Comparison of ENCODE assay signal across 29 mouse cellular contexts in genomic region chr5:8681166-8681565, GRCm38 (mm10). TPM values are rescaled to one million over a fixed set of nuclear protein-coding genes. Genes with fewer than 3 reads are reported as not detected.
DNase-seq lines count a peak whose midpoint lies in the region; ATAC-seq and TF ChIP-seq lines count a peak whose summit lies in the region.
"Had no signal": no experiment of that assay in that cellular context is flagged by ENCODE, and none has a peak within 500 bp of the region (broad histone marks: within the 10 kb centered on the region; RNA-seq: fewer than 3 reads in every experiment).

No protein-coding gene starts in this region.

- peaks cover 3% of the 10 kb centered on the region; the same call in 1 of the 2 replicates for H3K4me1 ChIP-seq in kidney, adult 2 months (ENCODE audit: control insufficient read depth, insufficient read depth, low read length)
- H3K4me1 ChIP-seq: embryonic facial prominence, embryonic 13.5 days; forebrain, embryonic 10.5 days; forebrain, embryonic 15.5 days; heart, embryonic 13.5 days; hindbrain, embryonic 10.5 days; hindbrain, embryonic 15.5 days; intestine, embryonic 15.5 days; limb, embryonic 13.5 days; midbrain, embryonic 13.5 days; neural tube, embryonic 13.5 days had no signal

- H3K36me3 ChIP-seq in kidney, adult 2 months (ENCODE audit: control insufficient read depth, insufficient read depth, low read length): no peaks in the 10 kb centered on the region
- H3K36me3 ChIP-seq: embryonic facial prominence, embryonic 13.5 days; forebrain, embryonic 10.5 days; forebrain, embryonic 15.5 days; heart, embryonic 13.5 days; hindbrain, embryonic 10.5 days; hindbrain, embryonic 15.5 days; intestine, embryonic 15.5 days; limb, embryonic 13.5 days; midbrain, embryonic 13.5 days; neural tube, embryonic 13.5 days had no signal

- H3K27ac ChIP-seq in kidney, adult 2 months (ENCODE audit: insufficient read depth, low read depth, low read length): no peak overlapping the region
- no peak overlapping the region for H3K27ac ChIP-seq in gastrocnemius, adult 2 months
- H3K27ac ChIP-seq: embryonic facial prominence, embryonic 13.5 days; forebrain, embryonic 10.5 days; forebrain, embryonic 15.5 days; heart, embryonic 13.5 days; hindbrain, embryonic 10.5 days; hindbrain, embryonic 15.5 days; intestine, embryonic 15.5 days; limb, embryonic 13.5 days; midbrain, embryonic 13.5 days; neural tube, embryonic 13.5 days had no signal

- no peak overlapping the region for H3K4me3 ChIP-seq in kidney, adult 2 months (ENCODE audit: insufficient read depth, low read depth, low read length)
- no peak overlapping the region for H3K4me3 ChIP-seq in gastrocnemius, adult 2 months
- H3K4me3 ChIP-seq: embryonic facial prominence, embryonic 13.5 days; forebrain, embryonic 10.5 days; forebrain, embryonic 15.5 days; heart, embryonic 13.5 days; hindbrain, embryonic 10.5 days; hindbrain, embryonic 15.5 days; intestine, embryonic 15.5 days; limb, embryonic 13.5 days; midbrain, embryonic 13.5 days; neural tube, embryonic 13.5 days had no signal

- 56% methylated on average over 3 of the region's 3 CpGs for WGBS in kidney, adult 2 months

- no peaks in the 10 kb centered on the region for H3K27me3 ChIP-seq in kidney, adult 2 months (replicated peaks; ENCODE audit: control insufficient read depth, insufficient read depth, low read length)
- H3K27me3 ChIP-seq: embryonic facial prominence, embryonic 13.5 days; forebrain, embryonic 15.5 days; heart, embryonic 13.5 days; hindbrain, embryonic 15.5 days; intestine, embryonic 15.5 days; limb, embryonic 13.5 days; midbrain, embryonic 13.5 days; neural tube, embryonic 13.5 days had no signal

- intact Hi-C loops in gastrocnemius, adult 2 months (cut with DNase I): no loop called here

- peak; percentile 27 for ATAC-seq in CD4-positive, CD25-positive, alpha-beta regulatory T cell, adult 4 months
- ATAC-seq in hematopoietic stem cell, adult 5-6 weeks (replicated peaks in 1 of 2; ENCODE audit: insufficient read depth in 1 of 2, low FRiP score in 2 of 2, low TSS enrichment in 1 of 2, low read depth in 1 of 2, poor library complexity in 2 of 2, severe bottlenecking in 2 of 2): peak; percentile 14 to 73; a peak in 2 of 4 replicates
- ATAC-seq: forebrain, embryonic 15.5 days; intestine, embryonic 15.5 days; midbrain, embryonic 13.5 days had no signal

- no peak for TF ChIP-seq POLR2A in kidney, adult 2 months (IDR thresholded peaks at IDR 0.05; ENCODE audit: low read depth, low read length)

- TF ChIP-seq CTCF in kidney, adult 2 months (conservative IDR thresholded peaks at IDR 0.05; ENCODE audit: insufficient read depth, insufficient read length, low read depth, low read length): 0 out of 2 replicates have a peak, but pooled peaks have one; percentile 29
- no peak for TF ChIP-seq CTCF in gastrocnemius, adult 2 months (IDR thresholded peaks at IDR 0.05)

- DNase-seq in kidney, adult 2 months: no peak
- DNase-seq in kidney, adult 11 months: no peak
- DNase-seq in gastrocnemius, adult 2 months: no peak
- no peak for DNase-seq in lung, adult 18-20 months
- DNase-seq in left cerebral cortex, adult 11 months (ENCODE audit: low spot score): no peak
- DNase-seq: adrenal gland, postnatal 10 days; B cell, adult 2 months; cerebellum, adult 11-12 months; cerebellum, adult 9-11 months; gastrocnemius, postnatal 10 days; heart, postnatal 10 days; kidney, postnatal 14 days; layer of hippocampus, postnatal 36 days; lung, postnatal 36 days; right cerebral cortex, postnatal 4 days; thymus, postnatal 4 days had no signal

RNA-seq across cellular contexts. Expression of gene Abcb1a, which starts 21.3 kb away (rescaled TPM):
- polyA plus RNA-seq in kidney, adult 2 months (2012; rRNA removed): 4.8 and 4.9 TPM in 2 replicates
- polyA plus RNA-seq in CD4-positive, CD25-positive, alpha-beta regulatory T cell, adult 4 months (2017; shearing (Covaris generic)): 10 to 100 TPM; 32.0 to 53.2 TPM
- 3.1 and 5.0 TPM in 2 replicates for total RNA-seq in hematopoietic stem cell, adult 5-6 weeks (2017)
- total RNA-seq in gastrocnemius, adult 2 months (2021): 1 to 10 TPM; 3.9 to 4.4 TPM

RNA-seq across cellular contexts. Expression of gene Rundc3b, which starts 58.4 kb away (rescaled TPM):
- polyA plus RNA-seq in kidney, adult 2 months (2012; rRNA removed): 0.23 and 0.53 TPM in 2 replicates
- 1 to 10 TPM; 3.9 to 4.1 TPM for polyA plus RNA-seq in CD4-positive, CD25-positive, alpha-beta regulatory T cell, adult 4 months (2017; shearing (Covaris generic))
- total RNA-seq in hematopoietic stem cell, adult 5-6 weeks (2017): 3.9 and 4.2 TPM in 2 replicates
- total RNA-seq in gastrocnemius, adult 2 months (2021): under 1 TPM; 0.05 to 0.17 TPM
- total RNA-seq: megakaryocyte-erythroid progenitor cell, adult 5-6 weeks had no signal
